Mouse (Mus musculus) heart, adult 2 months (tissue): ENCODE results near the gene Gm10382. TPM values are rescaled to one million over a fixed set of nuclear protein-coding genes. Genes with fewer than 3 reads are reported as not detected.
"Not testable (repeated sequence)": the region's sequence is repeated elsewhere in the genome, so short reads cannot be mapped to it uniquely, and the experiment has no call there.

Experiments
- DNase-seq, 2 experiments: peaks; one replicate each; pipeline ENCODE4 v3.0.0; 2021
- H3K27ac ChIP-seq: fragments of 200-600 bp; 2 replicates; pipeline ENCODE4 v1.8.1; 2022
- H3K27me3 ChIP-seq: fragments of 200-500 bp; 2 replicates; pipeline ENCODE4 v1.6.1; 2012; ENCODE audit warnings: mild to moderate bottlenecking, low read length, inconsistent platforms, mixed read lengths; ENCODE audit not compliant: control insufficient read depth, insufficient read depth
- H3K36me3 ChIP-seq: fragments of 200-500 bp; 2 replicates; pipeline ENCODE4 v1.6.1; 2012; ENCODE audit warnings: low read length, inconsistent platforms; ENCODE audit not compliant: control insufficient read depth, insufficient read depth
- H3K4me1 ChIP-seq: fragments of 200-500 bp; 2 replicates; pipeline ENCODE4 v1.6.1; 2011; ENCODE audit warnings: low read length; ENCODE audit not compliant: control insufficient read depth, insufficient read depth
- H3K4me3 ChIP-seq: fragments of 200-600 bp; 2 replicates; pipeline ENCODE4 v1.8.1; 2022
- H3K79me2 ChIP-seq: fragments of 200-500 bp; replicated peaks from 2 replicates; pipeline ENCODE4 v1.6.1; 2012; ENCODE audit warnings: mild to moderate bottlenecking, inconsistent platforms, low read length, moderate library complexity, mixed read lengths; ENCODE audit not compliant: control insufficient read depth, insufficient read depth
- H3K9ac ChIP-seq: fragments of 200-500 bp; 2 replicates; pipeline ENCODE4 v1.6.1; 2012; ENCODE audit warnings: low read depth, mild to moderate bottlenecking, control low read depth, inconsistent platforms, low read length, mixed read lengths
- CTCF ChIP-seq: fragments of 200-600 bp; IDR thresholded peaks from 2 replicates; pipeline ENCODE4 v1.8.1; 2022; ENCODE audit warnings: antibody characterized with exemption, mild to moderate bottlenecking, moderate library complexity
- EP300 ChIP-seq: fragments of 200-500 bp; IDR thresholded peaks from 2 replicates; pipeline ENCODE4 v1.6.1; 2011; ENCODE audit warnings: low read depth, low read length, control low read depth; ENCODE audit not compliant: insufficient read depth
- POLR2A ChIP-seq: fragments of 200-500 bp; IDR thresholded peaks from 2 replicates; pipeline ENCODE4 v1.6.1; 2011; ENCODE audit warnings: mild to moderate bottlenecking, low read depth, low read length, control low read depth; ENCODE audit not compliant: insufficient read depth
- WGBS: fragments of 180-500 bp; shearing (Covaris S2); methylation state at CpG from one replicate; pipeline ENCODE4 v1.1.7; 2018; 5-methylcytosine and 5-hydroxymethylcytosine counted together
- intact Hi-C: fragments of 180-260 bp; cut with DNase I; formaldehyde crosslinking; loops from one replicate; pipeline ENCODE4 v1.15.1; 2025
- polyA plus RNA-seq: library from polyadenylated mRNA; depleted of rRNA; stranded (reverse); fragments of >200 nt; gene quantifications from 2 replicates; pipeline ENCODE4 v1.2.3, GENCODE M21; 2012
- total RNA-seq, 2 experiments: library from RNA; stranded (reverse); gene quantifications; 2 replicates each; pipeline ENCODE4 v1.2.3; 2021

Gene Gm10382
- total and polyA plus RNA-seq, 3 experiments, result 0.12 to 0.21 TPM; not detected in 1

DNA sequence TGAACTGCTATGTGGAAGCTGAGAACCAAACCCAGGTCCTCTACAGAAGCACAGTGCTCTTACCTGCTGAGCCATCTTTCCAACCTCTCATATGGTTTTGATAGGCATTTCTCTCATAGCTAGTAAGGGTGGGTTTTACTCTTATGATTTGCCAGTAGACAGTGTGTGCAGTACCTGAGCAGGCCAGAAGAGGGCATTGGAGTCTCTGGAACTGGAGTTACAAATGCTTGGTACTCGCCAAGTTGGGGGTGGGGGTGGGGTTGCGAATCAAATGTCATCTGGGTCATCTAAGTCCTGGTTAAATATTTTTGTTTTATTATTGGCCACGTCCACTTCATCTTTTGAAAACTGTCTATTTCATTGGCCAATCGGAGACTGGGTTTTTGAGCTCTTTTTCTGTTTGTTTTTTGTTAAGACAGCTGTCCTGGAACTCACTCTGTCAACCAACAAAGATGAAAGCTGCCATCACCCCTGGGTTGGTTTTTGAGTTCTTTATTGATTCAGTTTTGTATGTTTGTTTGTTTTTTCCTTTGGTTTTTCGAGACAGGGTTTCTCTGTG lies 22.9 kb downstream of the Gm10382 start:
- H3K4me3 ChIP-seq, result no peak overlapping the region
- intact Hi-C loops, result loop anchor here (5.0 kb wide), 1 partner anchor 50 kb away; no protein-coding TSS in a partner anchor
- TF ChIP-seq CTCF (peak; percentile 70), EP300 (no peak), POLR2A (no peak)
- no peaks in the 10 kb centered on the region for H3K27me3 ChIP-seq
- WGBS, result 63% methylated on average over 5 of the region's 5 CpGs
- H3K36me3 ChIP-seq, result no peaks in the 10 kb centered on the region
- H3K4me1 ChIP-seq, result peaks cover 1% of the 10 kb centered on the region
- H3K9ac ChIP-seq, result no peak overlapping the region
- no peak overlapping the region for H3K27ac ChIP-seq
- H3K79me2 ChIP-seq, result no peaks in the 10 kb centered on the region
- peak; percentile 55 to 71 for DNase-seq

DNA sequence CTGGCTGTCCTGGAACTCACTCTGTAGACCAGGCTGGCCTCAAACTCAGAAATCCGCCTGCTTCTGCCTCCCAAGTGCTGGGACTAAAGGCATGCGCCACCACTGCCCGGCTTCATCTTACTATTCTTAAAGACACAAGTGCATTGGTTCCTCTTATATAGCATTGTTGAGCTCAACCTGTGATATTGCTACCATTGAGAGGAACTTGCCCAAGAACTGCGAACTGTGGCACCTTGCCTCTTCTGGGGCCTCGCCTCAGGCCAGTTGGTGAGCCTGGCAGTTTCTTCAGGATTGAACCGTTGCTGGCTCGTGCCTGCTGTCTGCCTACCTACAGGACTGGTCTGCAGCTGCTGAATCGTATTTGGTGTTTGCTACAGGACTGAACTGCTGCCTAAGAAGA lies 23.4 kb downstream of the Gm10382 start:
- H3K27me3 ChIP-seq, H3K27ac ChIP-seq, H3K36me3 ChIP-seq, H3K9ac ChIP-seq, H3K4me1 ChIP-seq, H3K4me3 ChIP-seq, DNase-seq, H3K79me2 ChIP-seq: not testable (repeated sequence)
- intact Hi-C loops, result loop anchor here (5.0 kb wide), 1 partner anchor 50 kb away; no protein-coding TSS in a partner anchor
- WGBS, result 87% methylated on average over 8 of the region's 8 CpGs

DNA sequence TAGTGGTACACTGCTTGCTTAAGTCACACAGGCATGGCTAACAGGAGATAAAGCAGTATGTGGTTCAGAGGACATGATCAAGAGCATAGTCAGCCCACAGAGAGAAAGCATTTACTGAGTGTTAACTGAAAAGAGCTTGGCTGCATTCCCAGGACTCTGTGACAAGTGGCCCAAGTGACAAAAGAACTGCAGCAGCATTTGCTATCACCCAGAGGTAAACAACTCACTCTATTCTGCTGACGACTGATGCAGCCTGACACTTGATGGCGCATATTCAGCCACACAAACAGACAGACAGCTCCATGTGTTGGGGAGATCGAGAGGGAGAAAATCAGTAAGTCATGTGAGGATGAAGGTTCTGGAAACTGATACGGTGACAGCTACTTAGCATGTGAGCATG lies 24.6 kb downstream of the Gm10382 start:
- Histone ChIP-seq H3K4me1 (no peaks in the 10 kb centered on the region), H3K36me3 (no peaks in the 10 kb centered on the region), H3K9ac (no peak overlapping the region), H3K27me3 (no peaks in the 10 kb centered on the region), H3K4me3 (no peak overlapping the region), H3K27ac (peak overlapping the region; percentile 54), H3K79me2 (no peaks in the 10 kb centered on the region)
- WGBS, result 49% methylated on average over 4 of the region's 4 CpGs
- intact Hi-C loops, result loop anchor here (5.0 kb wide), 1 partner anchor 49 kb away; no protein-coding TSS in a partner anchor
- TF ChIP-seq CTCF, result 0 out of 2 replicates have a peak, but pooled peaks have one; percentile 2
- TF ChIP-seq EP300, result 0 out of 2 replicates have a peak, but pooled peaks have one; percentile 16
- TF ChIP-seq POLR2A, result no peak
- DNase-seq, result no peak

DNA sequence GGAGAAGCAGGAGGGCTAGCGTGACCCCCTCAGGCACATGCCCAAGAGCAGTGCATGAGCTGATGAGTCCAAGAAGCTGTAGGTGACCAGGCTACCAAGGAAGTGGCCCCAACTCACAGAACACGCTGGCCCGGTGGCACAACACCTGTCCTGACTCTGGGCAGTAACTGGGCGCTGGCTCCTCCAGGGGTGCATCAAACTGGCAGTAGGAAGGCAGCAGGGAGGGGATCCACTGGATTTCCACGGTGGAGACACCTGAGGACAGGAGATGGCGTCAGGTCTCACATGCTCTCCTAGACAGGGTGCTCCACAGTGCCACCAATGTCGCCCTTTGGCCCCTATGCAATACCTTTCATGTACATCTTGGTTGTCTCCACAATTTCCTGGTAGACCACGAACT lies 27.1 kb downstream of the Gm10382 start:
- H3K27me3 ChIP-seq, result no peaks in the 10 kb centered on the region
- H3K79me2 ChIP-seq, result no peaks in the 10 kb centered on the region
- DNase-seq, result no peak
- no peak overlapping the region for H3K27ac ChIP-seq
- WGBS, result 96% methylated on average over 8 of the region's 8 CpGs
- H3K4me1 ChIP-seq, result no peaks in the 10 kb centered on the region
- no peak overlapping the region for H3K9ac ChIP-seq
- H3K36me3 ChIP-seq, result no peaks in the 10 kb centered on the region
- TF ChIP-seq POLR2A, result no peak
- TF ChIP-seq EP300, result no peak
- TF ChIP-seq CTCF, result no peak
- no peak overlapping the region for H3K4me3 ChIP-seq
- intact Hi-C loops, result no loop called here

DNA sequence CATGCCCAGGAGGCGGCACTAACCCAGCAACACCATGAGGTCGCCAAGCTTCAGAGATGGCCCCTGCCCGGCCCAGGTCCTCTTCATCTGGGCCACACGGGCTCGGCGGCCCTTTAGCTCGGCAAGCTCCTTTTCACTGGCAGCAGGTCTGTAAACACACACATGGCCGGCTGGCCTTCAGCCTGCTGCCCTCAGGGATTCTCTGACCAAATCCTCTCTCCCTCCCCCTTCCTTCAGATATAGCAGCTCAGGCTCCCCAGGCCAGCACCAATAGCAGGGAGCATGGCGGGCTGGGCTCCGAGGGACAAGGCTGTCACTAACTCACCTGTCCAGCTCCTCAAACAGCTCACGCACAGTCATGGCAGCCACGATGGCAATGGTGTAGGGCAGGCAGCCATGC lies 29.5 kb downstream of the Gm10382 start:
- no peak for DNase-seq
- TF ChIP-seq CTCF (no peak), EP300 (no peak), POLR2A (no peak)
- H3K9ac ChIP-seq, result no peak overlapping the region
- WGBS, result 91% methylated on average over 12 of the region's 12 CpGs
- H3K27me3 ChIP-seq, result no peaks in the 10 kb centered on the region
- H3K27ac ChIP-seq, result no peak overlapping the region
- no peaks in the 10 kb centered on the region for H3K79me2 ChIP-seq
- H3K4me1 ChIP-seq, result no peaks in the 10 kb centered on the region
- H3K4me3 ChIP-seq, result no peak overlapping the region
- intact Hi-C loops, result no loop called here
- no peaks in the 10 kb centered on the region for H3K36me3 ChIP-seq

DNA sequence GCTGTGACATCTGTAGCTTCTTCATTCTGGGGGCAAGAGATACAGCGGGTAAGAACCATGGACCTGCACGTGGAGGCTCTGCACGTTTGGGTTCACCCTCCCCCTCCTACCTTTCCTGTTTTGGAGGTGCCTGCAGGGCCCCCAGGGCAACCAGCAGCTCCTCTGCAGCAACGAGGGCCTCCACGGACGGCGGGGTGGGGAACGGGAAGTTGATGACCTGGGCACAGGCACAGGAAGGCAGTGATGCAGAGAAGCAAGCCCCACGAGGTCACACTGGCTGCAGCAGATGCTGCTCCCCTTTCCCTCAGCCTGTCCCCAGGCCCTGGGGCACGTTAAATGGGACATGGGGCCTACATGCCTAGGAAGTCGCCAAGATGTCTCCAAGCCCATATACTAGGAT lies 30.0 kb downstream of the Gm10382 start:
- H3K4me1 ChIP-seq, result no peaks in the 10 kb centered on the region
- no peak overlapping the region for H3K4me3 ChIP-seq
- no peaks in the 10 kb centered on the region for H3K79me2 ChIP-seq
- no peak for DNase-seq
- H3K27me3 ChIP-seq, result no peaks in the 10 kb centered on the region
- intact Hi-C loops, result no loop called here
- TF ChIP-seq EP300, result no peak
- TF ChIP-seq POLR2A, result no peak
- no peak for TF ChIP-seq CTCF
- 73% methylated on average over 11 of the region's 11 CpGs for WGBS
- H3K9ac ChIP-seq, result no peak overlapping the region
- no peaks in the 10 kb centered on the region for H3K36me3 ChIP-seq
- no peak overlapping the region for H3K27ac ChIP-seq
